Mouse (Mus musculus) bone marrow, adult 2 months (tissue): ENCODE measurements around the gene Abca1.

Source experiments
- CTCF ChIP-seq: fragments of 200-500 bp; IDR thresholded peaks from 2 replicates; pipeline ENCODE4 v1.5.1; 2011; ENCODE audit warnings: low read length, control low read depth; ENCODE audit not compliant: control insufficient read depth, insufficient read depth
- POLR2A ChIP-seq: fragments of 200-500 bp; IDR thresholded peaks from 2 replicates; pipeline ENCODE4 v1.6.1; 2011; ENCODE audit warnings: low read depth, mild to moderate bottlenecking, control low read depth, low read length, borderline replicate concordance; ENCODE audit not compliant: control insufficient read depth

GRCm38 (mm10) chr4:53187071-53187470 is 27.4 kb upstream of the Abca1 start:
- TF ChIP-seq CTCF = no peak
- TF ChIP-seq POLR2A = no peak
